Mouse (Mus musculus): Measurements from ENCODE around the gene Hemk1.

Hemk1 gene

DNA sequence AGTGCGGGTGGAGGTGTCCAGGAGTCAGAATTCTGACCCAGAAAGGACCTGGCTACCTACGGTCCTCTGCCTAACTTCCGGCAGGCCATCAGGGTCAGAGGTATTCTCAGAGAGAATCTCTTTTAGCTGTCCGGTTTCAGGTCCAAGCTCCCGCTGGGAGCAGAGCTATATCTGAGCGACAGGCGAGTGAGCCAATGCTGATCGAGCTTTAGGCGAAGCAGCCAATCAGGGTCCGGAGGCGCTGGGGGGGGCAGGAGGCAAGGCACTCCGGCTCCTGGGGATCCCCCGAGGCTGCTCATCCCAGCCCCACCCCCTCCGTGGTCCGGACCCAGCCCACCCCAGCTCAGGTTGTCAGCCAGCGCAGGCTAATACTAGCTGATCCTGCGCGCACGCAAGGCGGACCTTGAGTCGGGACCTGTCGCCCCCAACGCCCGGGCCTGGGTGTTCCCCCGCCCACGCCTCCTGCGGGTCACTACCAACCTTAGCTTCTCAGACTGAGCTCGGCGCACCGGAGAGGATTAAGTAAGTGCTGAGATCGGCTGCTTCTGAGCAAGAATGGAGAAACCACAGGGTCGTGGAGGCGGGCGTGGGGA, 2.2 kb upstream of the Hemk1 start, which contains the start of gene 6430571L13Rik:
TSS of gene 6430571L13Rik (plus strand) at position 336 of the 593 bp plus-strand sequence.
- peaks cover 31% of the 10 kb centered on the region for H3K27me3 ChIP-seq (ENCODE audit: insufficient read depth, low read length)
- no peaks in the 10 kb centered on the region for H3K9me3 ChIP-seq (ENCODE audit: low read length)
- TF ChIP-seq NANOG (IDR thresholded peaks at IDR 0.05; ENCODE audit: borderline replicate concordance, low read length) = no peak
- no peak for TF ChIP-seq CTCF (conservative IDR thresholded peaks at IDR 0.05; ENCODE audit: low read length)
- TF ChIP-seq POU5F1 (IDR thresholded peaks at IDR 0.05; ENCODE audit: borderline replicate concordance, low read length) = no peak
- H3K4me3 ChIP-seq (replicated peaks; ENCODE audit: low read length) = peak within 1 kb of the TSS; percentile 77
- peaks cover 8% of the 10 kb centered on the region for H3K36me3 ChIP-seq (ENCODE audit: insufficient read depth, low read length)
- peaks cover 40% of the 10 kb centered on the region for H3K4me1 ChIP-seq (replicated peaks; ENCODE audit: low read depth, low read length)

DNA sequence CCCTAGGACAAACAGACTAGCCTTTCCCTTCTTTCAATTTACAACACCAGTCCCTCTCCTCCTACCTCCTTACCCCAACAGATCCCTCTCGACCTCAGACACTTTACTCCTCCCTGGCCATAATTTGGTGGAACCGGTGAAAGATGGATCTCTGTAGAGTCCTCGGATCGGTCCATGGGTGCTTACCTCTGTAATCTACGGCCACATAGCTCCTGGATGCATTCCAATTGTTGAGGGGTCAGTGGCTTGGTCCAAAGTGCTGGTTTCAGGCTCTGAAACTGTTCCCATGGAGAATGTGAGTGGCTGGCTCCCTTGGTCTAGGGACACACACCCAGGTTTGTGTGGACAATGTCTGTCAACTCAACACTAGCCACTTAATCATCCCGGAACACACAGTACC, 1.8 kb downstream of the Hemk1 start:
- no peak for TF ChIP-seq POU5F1 (IDR thresholded peaks at IDR 0.05; ENCODE audit: borderline replicate concordance, low read length)
- peaks cover 5% of the 10 kb centered on the region for H3K27me3 ChIP-seq (ENCODE audit: insufficient read depth, low read length)
- peaks cover 48% of the 10 kb centered on the region for H3K36me3 ChIP-seq (ENCODE audit: insufficient read depth, low read length)
- no peaks in the 10 kb centered on the region for H3K9me3 ChIP-seq (ENCODE audit: low read length)
- peaks cover 40% of the 10 kb centered on the region for H3K4me1 ChIP-seq (replicated peaks; ENCODE audit: low read depth, low read length)
- H3K4me3 ChIP-seq (replicated peaks; ENCODE audit: low read length) = no peak overlapping the region

DNA sequence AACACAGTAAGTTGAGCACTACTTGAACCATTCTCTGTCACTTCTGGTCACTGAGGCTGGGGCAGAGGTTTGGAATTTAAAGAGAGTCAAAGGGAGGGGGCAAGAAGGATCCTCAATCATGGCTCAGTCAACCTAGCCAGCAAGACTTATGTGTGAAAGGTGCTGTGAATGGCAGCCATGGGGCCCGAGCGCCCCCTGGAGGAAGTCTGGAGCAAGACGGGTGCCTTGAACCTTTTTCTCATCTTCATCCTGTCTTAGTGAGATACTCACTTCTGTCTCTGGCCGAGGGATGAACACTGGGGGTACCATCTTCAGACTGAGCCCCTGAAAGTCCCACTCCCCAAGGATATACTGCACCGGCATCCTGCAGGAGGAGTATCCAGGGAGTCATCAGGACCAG, 2.2 kb downstream of the Hemk1 start:
- peaks cover 35% of the 10 kb centered on the region for H3K4me1 ChIP-seq (replicated peaks; ENCODE audit: low read depth, low read length)
- no peak overlapping the region for H3K4me3 ChIP-seq (replicated peaks; ENCODE audit: low read length)
- no peaks in the 10 kb centered on the region for H3K27me3 ChIP-seq (ENCODE audit: insufficient read depth, low read length)
- H3K9me3 ChIP-seq (ENCODE audit: low read length) = no peaks in the 10 kb centered on the region
- H3K36me3 ChIP-seq (ENCODE audit: insufficient read depth, low read length) = peaks cover 51% of the 10 kb centered on the region
- TF ChIP-seq CTCF (conservative IDR thresholded peaks at IDR 0.05; ENCODE audit: low read length) (peak; percentile 81), POU5F1 (IDR thresholded peaks at IDR 0.05; ENCODE audit: borderline replicate concordance, low read length) (no peak)

DNA sequence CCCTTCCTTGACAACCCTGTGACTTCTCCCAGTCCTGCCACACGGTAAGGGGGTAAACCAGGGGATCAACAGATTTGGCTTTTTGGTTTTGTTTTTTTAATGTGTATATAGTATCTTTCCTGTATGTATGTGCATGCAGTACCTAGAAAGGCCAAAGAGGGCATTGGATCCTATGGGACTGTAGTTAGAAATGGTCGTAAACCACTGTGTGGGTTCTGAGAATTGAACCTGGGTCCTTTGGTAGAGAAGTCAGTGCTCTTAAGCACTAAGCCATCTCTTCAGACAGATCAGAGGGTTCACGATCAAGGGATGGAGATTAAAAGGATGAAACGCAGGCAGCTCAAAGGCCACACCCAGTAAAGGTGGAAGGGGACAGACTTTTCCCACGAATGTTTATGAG, 3.1 kb downstream of the Hemk1 start:
- H3K4me1 ChIP-seq (replicated peaks; ENCODE audit: low read depth, low read length) = peaks cover 30% of the 10 kb centered on the region
- H3K27me3 ChIP-seq (ENCODE audit: insufficient read depth, low read length) = no peaks in the 10 kb centered on the region

DNA sequence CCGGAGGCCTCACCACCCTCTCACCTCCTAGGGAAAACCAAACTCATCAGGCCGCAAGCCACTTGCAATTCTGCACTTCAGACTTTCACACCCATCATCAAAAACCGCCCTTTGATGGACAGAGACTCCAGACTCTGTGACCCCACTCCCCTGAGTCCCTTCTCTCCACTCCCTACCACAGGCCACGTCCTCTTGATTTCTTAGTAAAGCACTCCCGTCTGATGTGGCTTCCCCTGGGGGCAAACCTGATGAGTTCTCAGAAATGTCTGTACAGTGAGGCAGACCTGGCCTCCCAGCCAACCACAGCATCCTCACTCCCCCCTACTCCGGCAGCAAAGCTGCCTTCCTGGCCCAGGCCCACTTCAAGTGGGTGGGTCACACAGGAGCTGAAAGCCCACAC, 3.8 kb downstream of the Hemk1 start:
- Histone ChIP-seq H3K4me3 (replicated peaks; ENCODE audit: low read length) (no peak overlapping the region), H3K27me3 (ENCODE audit: insufficient read depth, low read length) (no peaks in the 10 kb centered on the region), H3K9me3 (ENCODE audit: low read length) (no peaks in the 10 kb centered on the region), H3K36me3 (ENCODE audit: insufficient read depth, low read length) (peaks cover 57% of the 10 kb centered on the region), H3K4me1 (replicated peaks; ENCODE audit: low read depth, low read length) (peaks cover 30% of the 10 kb centered on the region)
- TF ChIP-seq POU5F1 (IDR thresholded peaks at IDR 0.05; ENCODE audit: borderline replicate concordance, low read length) (no peak), CTCF (conservative IDR thresholded peaks at IDR 0.05; ENCODE audit: low read length) (no peak)

More for the DNA sequence above, 3.1 kb downstream of the Hemk1 start:
- H3K9me3 ChIP-seq (ENCODE audit: low read length) = no peaks in the 10 kb centered on the region
- no peak overlapping the region for H3K4me3 ChIP-seq (replicated peaks; ENCODE audit: low read length)
- H3K36me3 ChIP-seq (ENCODE audit: insufficient read depth, low read length) = peaks cover 51% of the 10 kb centered on the region
- TF ChIP-seq CTCF (conservative IDR thresholded peaks at IDR 0.05; ENCODE audit: low read length) = no peak
- no peak for TF ChIP-seq POU5F1 (IDR thresholded peaks at IDR 0.05; ENCODE audit: borderline replicate concordance, low read length)
- no peak for TF ChIP-seq NANOG (IDR thresholded peaks at IDR 0.05; ENCODE audit: borderline replicate concordance, low read length)

DNA sequence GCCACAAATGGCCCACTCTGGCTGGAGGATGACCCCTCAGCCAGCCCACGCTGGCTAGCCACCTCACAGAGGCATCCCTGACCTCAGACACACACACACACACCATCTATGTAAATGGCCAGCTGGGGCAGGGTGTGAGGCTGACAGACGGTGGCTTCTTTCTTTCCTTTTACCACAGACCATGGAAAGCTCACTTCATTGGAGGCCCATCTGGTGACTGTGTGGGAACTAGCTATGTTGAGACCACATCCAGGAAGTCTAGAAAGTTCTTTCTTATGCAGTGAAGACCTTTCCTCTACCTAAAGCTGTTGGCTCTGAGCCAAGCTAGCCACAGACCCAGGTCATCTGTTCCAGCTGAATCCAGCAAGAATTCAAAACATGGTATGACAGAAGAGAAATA, 4.5 kb downstream of the Hemk1 start:
- H3K36me3 ChIP-seq (ENCODE audit: insufficient read depth, low read length) = peaks cover 64% of the 10 kb centered on the region
- no peaks in the 10 kb centered on the region for H3K27me3 ChIP-seq (ENCODE audit: insufficient read depth, low read length)
- TF ChIP-seq NANOG (IDR thresholded peaks at IDR 0.05; ENCODE audit: borderline replicate concordance, low read length) (no peak), POU5F1 (IDR thresholded peaks at IDR 0.05; ENCODE audit: borderline replicate concordance, low read length) (no peak), CTCF (conservative IDR thresholded peaks at IDR 0.05; ENCODE audit: low read length) (no peak)
- peaks cover 33% of the 10 kb centered on the region for H3K4me1 ChIP-seq (replicated peaks; ENCODE audit: low read depth, low read length)
- H3K4me3 ChIP-seq (replicated peaks; ENCODE audit: low read length) = no peak overlapping the region
- no peaks in the 10 kb centered on the region for H3K9me3 ChIP-seq (ENCODE audit: low read length)

DNA sequence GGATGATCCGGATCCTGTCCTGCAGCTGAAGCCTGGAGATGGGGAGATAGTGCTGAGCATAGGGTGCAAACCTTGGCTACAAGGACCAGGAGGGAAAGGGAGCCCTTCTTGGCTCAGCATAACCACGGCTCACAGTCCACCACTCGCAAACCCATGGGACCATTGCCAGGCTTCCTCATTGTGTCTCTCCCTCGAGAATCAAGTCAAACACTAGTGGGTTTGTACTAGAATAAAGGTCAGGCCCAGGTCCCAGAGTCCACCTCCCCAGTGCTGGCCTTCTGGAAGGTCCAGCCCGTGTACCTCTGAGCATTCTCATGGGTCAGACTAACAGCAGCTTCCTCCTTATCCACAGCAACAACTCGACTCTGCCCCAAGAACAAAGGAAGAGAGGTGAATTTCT, 7.4 kb downstream of the Hemk1 start:
- no peaks in the 10 kb centered on the region for H3K27me3 ChIP-seq (ENCODE audit: insufficient read depth, low read length)
- H3K4me1 ChIP-seq (replicated peaks; ENCODE audit: low read depth, low read length) = peaks cover 45% of the 10 kb centered on the region
- no peak overlapping the region for H3K4me3 ChIP-seq (replicated peaks; ENCODE audit: low read length)
- peaks cover 76% of the 10 kb centered on the region for H3K36me3 ChIP-seq (ENCODE audit: insufficient read depth, low read length)
- no peaks in the 10 kb centered on the region for H3K9me3 ChIP-seq (ENCODE audit: low read length)
- TF ChIP-seq POU5F1 (IDR thresholded peaks at IDR 0.05; ENCODE audit: borderline replicate concordance, low read length) (no peak), NANOG (IDR thresholded peaks at IDR 0.05; ENCODE audit: borderline replicate concordance, low read length) (no peak), CTCF (conservative IDR thresholded peaks at IDR 0.05; ENCODE audit: low read length) (no peak)

DNA sequence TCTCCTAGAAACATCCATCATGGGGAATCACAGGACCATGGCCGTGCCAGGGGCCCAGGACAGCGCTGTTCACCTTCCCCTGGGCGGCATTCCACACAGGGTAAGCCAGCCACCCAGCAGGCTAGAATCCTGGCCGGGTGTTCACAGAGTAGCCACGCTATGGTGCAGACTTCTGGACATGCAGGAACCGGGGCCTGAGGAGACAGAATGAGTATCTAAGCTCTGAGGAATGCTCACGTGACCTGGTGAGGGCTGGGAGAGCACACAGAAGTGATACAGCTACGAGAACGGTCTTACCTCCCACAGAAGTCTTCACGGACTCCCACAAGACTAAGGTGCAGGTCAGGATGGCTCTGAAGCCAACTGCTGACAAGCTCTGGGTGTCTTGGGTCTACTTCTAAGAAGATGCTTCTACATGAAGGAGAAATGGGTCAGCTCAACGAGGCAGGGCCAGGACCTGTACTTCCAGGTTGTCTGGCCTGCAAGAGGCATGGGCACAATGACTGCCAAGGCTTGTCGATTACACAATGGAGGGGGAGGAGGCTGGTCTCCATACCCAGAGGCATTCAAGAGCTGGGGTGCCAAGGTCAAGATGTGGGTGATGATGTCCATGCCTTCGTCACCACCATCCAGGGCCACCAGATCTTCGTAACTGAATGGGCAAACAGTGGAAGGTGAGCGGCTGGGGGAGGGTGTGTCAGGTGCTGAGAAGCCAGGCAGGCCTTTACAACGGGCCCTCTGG, 10.1 kb downstream of the Hemk1 start:
- TF ChIP-seq CTCF (conservative IDR thresholded peaks at IDR 0.05; ENCODE audit: low read length) (no peak), POU5F1 (IDR thresholded peaks at IDR 0.05; ENCODE audit: borderline replicate concordance, low read length) (no peak), NANOG (IDR thresholded peaks at IDR 0.05; ENCODE audit: borderline replicate concordance, low read length) (no peak)
- no peak overlapping the region for H3K4me3 ChIP-seq (replicated peaks; ENCODE audit: low read length)
- H3K36me3 ChIP-seq (ENCODE audit: insufficient read depth, low read length) = peaks cover 48% of the 10 kb centered on the region
- H3K9me3 ChIP-seq (ENCODE audit: low read length) = no peaks in the 10 kb centered on the region
- H3K4me1 ChIP-seq (replicated peaks; ENCODE audit: low read depth, low read length) = peaks cover 47% of the 10 kb centered on the region
- no peaks in the 10 kb centered on the region for H3K27me3 ChIP-seq (ENCODE audit: insufficient read depth, low read length)

DNA sequence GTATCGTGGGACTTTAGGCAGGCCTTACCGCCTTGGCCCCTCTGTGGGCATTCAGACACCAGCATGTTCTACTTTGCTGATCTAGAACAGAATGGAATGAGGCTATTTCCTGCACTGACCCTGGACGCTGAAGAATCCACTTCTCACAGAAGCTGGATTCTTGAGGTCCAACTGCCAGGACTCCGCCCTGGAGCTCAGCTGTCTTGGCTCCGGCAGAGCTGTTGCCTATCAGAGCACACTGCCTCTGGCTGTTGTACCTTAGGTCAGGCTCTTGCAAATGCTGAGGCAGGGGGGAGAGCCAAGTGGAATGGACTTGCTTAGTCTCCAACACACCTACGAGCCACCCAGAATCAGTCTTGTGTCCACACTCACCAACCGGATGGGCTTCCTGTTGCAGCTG, 12.2 kb downstream of the Hemk1 start:
- TF ChIP-seq CTCF (conservative IDR thresholded peaks at IDR 0.05; ENCODE audit: low read length) (no peak), NANOG (IDR thresholded peaks at IDR 0.05; ENCODE audit: borderline replicate concordance, low read length) (no peak), POU5F1 (IDR thresholded peaks at IDR 0.05; ENCODE audit: borderline replicate concordance, low read length) (no peak)
- Histone ChIP-seq H3K27me3 (ENCODE audit: insufficient read depth, low read length) (no peaks in the 10 kb centered on the region), H3K36me3 (ENCODE audit: insufficient read depth, low read length) (peaks cover 28% of the 10 kb centered on the region), H3K9me3 (ENCODE audit: low read length) (no peaks in the 10 kb centered on the region), H3K4me1 (replicated peaks; ENCODE audit: low read depth, low read length) (peaks cover 47% of the 10 kb centered on the region), H3K4me3 (replicated peaks; ENCODE audit: low read length) (no peak overlapping the region)

All from E14TG2a.4 (cell line).